Mouse (Mus musculus) layer of hippocampus, postnatal 25 days (tissue): Measurements from ENCODE around the gene Lrrc61. TPM values are rescaled to one million over a fixed set of nuclear protein-coding genes. Genes with fewer than 3 reads are reported as not detected.
"Not testable (repeated sequence)": the region's sequence is repeated elsewhere in the genome, so short reads cannot be mapped to it uniquely, and the experiment has no call there.

Source experiments
- DNase-seq, 2 experiments: peaks; one replicate each; pipeline ENCODE4 v3.0.0; 2022; ENCODE audit warnings: mixed read lengths in 2 of 2, low spot score in 1 of 2; ENCODE audit errors: extremely low spot score in 1 of 2
- total RNA-seq, 2 experiments: library from RNA; stranded (reverse); gene quantifications; 2 replicates each; pipeline ENCODE4 v1.2.3; 2021

Lrrc61 gene
- total RNA-seq, result 10 to 100 TPM; 34.8 to 39.0 TPM

DNA sequence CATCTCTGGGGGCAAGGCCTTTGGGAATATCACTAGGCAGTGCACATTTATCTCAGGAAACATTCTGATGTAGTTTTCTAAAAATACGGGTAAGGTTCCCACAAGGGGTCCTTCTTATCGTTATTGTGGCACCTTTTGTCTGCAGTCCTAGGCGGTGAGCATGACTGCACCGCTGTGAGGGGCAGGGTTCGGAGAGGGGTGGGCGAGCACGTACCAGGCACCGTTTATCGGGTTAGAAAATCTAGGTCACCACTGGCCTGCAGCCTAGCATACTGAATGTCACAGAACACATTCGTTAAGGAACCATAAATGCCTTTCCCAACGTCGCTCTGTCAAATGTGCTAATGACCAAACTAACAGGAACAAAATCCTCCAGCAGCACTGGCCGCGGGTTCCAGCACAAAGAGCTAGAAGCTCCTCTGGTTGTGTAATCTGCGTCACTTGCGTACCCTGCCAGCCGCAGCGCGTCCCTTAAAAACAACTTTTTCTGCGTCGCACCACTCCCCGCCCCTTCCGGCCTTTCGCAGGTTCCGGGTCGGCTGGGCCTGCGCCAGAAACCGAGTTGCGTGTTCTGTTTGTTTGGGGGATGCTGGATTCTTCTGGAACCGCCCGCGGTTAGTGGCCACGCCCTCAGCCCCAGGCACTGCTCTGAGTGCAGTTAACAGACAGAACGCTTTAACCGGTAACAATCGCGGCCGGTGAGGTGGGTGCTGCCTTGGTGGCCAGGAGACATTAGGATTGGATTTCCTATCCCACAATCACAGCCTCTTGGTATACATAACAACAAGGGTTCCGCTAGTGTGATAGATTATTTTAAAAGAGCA is at the start of gene Lrrc61:
Lrrc61 (plus strand) TSS at position 517 of the 824 bp plus-strand sequence.
- peak; percentile 97 to 98 for DNase-seq

DNA sequence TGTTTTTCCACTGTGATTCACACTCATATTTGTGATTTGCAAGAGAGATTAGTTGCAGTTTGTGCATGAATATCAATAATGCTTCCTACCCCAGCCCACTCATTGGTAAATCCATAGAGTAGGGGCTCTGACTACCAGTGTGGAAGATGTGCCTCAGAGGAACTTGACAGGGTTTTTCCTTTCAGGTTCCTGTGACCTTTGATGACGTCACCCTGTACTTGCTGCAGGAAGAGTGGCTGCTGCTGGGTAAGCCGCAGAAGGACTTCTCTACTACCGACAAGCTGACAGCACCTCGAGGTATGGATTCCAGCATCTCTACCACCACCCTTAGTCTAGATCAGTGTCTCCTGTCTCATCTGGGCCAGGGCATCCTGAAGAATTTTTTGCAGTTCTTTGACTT is 46.5 kb upstream of the Lrrc61 start:
- DNase-seq, result no peak

DNA sequence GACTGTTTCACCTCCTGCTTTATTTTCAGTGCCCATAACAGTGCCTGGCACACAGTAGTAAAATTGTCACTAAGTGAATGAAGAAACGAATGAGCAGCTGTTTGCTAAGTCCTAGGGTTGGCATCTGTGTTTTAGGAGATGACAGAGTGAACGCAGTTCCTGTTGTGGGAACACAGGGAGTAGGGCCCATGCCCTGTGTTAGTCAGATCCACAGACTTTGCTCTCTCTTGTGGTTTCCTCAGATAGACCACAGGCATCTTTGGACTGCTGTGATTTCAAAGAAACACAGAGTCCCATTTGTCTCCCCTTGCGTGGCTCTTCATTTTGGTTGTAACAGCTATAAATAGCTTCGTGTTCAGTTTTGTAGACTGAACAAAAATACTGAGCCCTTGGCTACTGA is 44.2 kb upstream of the Lrrc61 start:
- no peak for DNase-seq

DNA sequence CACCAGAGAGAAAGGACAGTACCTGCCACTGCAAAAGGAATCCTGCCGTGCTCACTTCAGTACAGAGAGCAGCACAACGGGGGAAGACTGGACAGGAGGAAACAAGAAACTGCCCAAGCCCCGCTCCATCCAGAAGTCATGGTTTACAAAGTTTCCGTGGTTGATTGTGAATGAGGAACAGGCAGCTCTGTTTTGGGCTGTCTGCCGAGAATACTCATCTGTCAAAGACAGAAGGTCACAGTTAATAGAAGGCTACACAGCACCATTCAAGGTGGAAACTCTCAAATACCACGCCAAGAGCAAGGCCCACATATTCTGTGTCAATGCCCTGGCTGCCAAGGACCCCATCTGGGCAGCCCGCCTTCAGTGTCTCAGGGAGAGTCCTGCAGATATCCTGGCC is 42.7 kb upstream of the Lrrc61 start:
- no peak for DNase-seq

DNA sequence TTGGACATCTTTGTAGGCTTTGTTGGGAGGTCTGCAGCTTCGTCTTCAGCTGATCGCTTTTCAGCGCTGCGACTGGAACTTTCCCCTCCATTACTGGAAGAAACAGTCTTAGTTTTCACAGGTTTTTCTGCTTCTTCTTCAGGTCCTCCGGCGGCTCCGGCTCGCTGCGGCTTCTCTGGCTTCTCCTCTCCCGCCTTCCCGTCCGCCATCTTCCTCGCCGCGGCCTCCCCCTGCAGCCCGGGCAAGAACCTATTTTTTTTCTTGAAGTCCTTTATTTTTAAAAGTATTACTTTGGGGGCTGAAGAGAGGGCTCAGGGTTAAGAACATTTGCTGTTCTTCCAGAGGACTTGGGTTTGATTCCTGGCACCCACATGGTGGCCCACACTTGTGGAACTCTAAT is 29.7 kb upstream of the Lrrc61 start:
- DNase-seq, result not testable (repeated sequence)

DNA sequence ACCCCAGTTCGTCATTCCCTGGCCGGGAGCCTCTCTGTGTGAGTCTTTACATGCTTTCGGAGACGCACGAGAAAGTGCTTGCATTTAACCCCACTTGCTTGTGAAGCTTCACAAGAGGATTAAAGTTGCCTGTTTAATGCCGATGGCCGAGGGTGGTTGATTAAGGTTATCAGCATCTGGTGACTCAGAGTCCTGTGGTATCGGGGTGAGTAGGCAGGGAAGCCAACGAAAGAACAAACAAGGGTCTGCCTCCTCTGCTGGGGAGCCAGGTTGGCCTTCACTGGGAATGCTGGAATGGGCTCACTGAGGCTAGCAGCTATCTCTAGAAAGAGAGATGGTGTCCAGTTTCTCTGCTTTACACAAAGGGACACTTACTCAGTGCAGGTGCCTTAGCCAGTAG is 26.7 kb upstream of the Lrrc61 start:
- DNase-seq, result no peak

DNA sequence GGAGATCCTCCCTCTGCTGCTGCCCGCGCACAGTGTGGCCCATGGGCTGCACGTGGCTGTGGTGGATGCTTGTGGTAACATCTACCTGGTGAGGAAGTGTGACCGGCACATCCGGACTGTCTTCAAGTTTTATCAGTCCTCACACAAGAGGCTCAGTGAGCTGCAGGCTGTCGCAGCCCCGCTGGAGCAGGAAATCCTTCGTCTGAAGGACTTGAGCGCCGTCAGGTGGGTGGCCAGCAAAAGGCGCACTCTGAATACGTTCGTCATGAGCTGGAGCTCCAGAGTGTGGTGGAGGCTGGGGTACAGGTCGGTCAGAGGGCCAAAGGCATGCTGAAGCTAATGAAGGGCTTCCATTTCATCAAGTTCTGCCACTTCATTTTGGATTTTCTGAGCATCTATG is 25.3 kb upstream of the Lrrc61 start:
- no peak for DNase-seq

DNA sequence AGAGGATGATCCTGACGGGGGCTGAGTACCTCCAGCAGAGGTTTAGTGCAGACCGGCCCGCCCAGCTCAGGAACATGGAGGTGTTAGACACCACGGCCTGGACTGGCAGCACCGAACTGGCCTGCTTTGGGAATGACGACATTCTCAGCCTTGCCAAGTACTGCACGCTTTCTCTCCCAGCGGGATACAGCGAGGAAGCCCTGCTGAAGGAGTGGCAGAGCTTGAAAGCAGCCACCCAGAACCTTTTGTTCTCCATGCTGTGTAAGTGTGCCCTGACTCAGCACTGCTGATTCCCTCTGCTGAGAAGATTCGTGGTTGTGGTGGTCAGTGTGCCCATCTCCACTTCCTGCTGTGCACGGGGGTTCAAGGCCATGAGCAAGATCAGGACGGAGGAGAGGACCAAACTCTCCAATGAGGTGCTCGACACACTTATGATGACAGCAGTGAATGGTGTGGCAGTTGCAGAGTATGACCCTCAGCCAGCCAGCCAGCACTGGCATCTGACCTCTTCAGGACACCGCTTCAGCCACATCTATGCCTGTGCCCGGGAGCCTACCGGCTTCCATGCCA is 24.6 kb upstream of the Lrrc61 start:
- DNase-seq, result no peak

DNA sequence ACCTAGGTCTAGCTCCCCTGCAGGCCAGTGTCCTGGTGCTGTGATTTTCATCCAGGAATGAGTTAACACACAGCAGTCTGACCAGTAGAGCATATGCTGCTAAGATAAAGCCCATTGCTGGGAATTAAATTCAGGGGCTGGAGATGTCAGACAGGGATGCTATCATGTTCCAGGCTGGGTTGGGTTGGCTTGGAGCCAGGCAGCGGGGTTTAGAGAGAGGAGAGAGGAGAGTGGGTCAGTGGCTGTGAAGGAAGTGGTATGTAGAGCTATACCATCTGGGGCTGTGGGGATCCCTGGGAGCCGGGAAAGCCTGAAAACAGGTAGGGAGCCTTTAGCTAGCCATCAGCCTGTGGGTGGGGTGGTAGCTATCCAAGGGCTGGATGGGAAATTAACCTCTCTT is 23.7 kb upstream of the Lrrc61 start:
- no peak for DNase-seq

DNA sequence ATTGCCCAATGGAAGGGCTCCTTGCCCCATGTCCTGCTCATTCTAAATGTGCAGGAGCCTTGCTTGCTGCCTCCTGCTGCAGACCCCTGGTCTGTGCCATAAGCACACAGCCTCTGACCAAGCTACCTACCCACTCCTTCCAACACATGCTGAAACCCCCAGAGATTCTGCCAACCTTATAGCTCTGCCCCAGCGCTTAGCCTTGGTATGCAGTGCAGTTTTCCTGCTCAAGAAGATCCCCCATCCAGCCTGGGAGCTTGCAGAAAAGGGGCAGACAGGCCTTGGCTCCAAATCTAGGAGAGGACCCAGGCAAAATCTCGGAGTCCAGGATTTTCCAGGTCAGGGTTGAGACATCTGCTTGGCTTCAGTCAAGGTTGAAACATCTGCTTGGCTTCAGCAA is 21.1 kb upstream of the Lrrc61 start:
- DNase-seq, result no peak

DNA sequence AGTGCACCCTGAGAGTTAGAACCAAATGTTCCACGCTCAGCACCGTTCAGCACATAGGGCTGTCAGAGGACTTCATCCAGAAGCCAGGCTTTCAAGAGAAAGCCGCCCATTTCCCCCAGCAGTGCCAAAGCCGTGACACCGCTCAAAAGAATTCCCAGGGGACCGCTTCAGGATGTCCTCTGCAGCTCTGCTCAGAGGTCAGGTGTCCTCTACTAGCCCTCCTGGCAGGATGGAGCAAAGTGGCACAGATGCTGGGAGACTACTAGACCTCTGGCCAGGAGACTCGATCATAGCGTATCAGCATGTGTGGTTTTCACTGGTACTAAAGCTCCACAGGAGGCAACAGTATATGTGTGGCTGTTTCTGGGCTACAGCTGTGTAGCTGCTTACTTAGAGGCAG is 19.7 kb upstream of the Lrrc61 start:
- no peak for DNase-seq

DNA sequence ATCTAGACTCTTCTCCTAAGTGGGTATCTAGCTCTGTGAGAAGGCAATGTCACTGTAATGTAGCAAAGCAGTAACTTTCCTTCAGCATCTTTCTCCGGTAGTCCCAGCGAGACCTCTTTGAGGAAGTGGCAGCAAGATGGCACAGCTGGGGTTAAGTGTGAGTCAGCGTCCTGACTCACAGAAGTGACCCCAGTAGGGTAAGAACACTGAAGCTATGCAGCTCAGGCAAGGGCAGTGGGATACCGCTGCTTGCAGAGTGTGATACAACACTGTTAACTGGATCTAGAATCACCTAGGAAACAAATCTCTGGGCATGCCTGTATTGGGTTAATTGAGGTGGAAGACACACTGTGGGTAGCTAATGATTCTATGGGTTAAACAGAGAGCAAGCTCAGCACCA is 18.5 kb upstream of the Lrrc61 start:
- no peak for DNase-seq

DNA sequence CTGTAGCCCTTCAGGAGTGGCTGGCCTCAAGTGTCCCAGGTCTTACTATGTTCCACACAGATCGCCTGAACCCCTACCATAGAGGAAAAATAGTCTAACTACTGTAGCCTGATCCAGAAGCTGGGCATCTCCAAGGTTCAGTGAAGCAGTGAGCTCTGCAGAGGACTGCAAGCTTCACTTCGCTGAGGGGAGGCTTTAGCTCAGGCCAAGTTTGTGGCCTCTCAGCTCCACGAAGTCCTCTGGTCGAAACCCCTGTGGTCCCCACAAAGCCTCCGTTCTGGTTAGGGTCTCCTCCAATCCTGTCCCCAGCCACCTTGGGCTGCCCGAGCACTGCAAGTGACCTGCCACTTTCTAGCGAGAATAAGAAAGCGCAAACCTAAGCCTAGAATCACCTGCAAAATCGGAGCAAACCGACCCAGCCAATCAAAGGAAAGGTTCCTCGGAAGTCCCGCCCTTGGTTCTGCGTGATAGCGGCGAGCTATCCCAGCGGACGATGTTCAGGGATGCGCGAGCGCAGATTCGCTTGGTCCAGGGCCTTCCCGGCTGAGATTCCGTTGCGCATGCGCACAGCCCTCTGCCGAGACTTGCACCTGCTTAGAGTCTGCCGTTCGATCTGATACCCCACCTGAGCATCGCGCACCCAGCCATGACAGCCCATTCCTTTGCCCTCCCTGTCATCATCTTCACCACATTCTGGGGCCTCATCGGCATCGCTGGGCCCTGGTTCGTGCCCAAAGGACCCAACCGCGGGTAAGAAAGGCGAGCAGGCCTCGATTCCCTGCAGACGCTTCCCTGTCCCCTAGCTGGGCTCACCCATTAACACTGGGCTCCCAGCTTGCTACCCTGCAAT is 17.3 kb upstream of the Lrrc61 start, which contains the start of gene Atp6v0e2:
Atp6v0e2 (plus strand) TSS at position 511 of the 850 bp plus-strand sequence.
- peak; percentile 83 to 88 for DNase-seq

DNA sequence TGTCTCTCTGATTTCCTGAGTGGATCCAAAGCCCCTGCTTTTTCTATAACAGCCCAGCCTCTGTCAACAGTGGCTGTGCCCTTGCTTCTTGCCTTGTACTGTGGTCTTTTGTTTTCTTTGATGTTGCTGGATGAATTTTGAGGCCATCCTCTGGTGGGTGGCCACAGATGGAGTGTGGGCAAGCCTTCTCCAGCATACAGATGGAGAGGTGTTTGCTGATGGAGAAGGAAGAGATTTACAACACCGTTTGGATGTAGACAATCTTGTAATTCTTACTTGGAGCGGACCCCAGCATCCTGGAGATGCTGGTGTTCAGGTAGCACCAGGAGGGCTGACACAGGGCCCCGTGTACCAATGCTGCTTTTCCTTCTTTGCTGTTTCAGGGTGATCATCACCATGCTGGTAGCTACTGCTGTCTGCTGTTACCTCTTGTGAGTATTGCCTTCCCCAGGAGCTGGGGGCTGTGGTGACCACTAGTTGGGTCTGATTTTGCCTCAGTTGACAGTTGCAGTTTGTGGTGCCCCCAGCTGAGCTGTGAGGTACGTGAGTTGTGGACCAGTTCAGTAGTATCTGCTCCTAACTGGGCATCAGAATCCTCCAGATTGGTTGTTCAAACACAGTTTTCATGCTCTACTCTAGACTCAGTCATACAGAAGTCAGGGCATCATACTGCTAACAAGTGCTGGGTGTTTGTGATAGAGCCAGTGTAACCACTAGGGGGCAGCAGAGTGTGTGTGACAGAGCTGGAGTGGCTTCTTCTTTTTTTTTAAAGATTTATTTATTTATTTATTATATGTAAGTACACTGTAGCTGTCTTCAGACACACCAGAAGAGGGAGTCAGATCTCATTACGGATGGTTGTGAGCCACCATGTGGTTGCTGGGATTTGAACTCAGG is 15.5 kb upstream of the Lrrc61 start:
- DNase-seq, result peak; percentile 51 to 83

DNA sequence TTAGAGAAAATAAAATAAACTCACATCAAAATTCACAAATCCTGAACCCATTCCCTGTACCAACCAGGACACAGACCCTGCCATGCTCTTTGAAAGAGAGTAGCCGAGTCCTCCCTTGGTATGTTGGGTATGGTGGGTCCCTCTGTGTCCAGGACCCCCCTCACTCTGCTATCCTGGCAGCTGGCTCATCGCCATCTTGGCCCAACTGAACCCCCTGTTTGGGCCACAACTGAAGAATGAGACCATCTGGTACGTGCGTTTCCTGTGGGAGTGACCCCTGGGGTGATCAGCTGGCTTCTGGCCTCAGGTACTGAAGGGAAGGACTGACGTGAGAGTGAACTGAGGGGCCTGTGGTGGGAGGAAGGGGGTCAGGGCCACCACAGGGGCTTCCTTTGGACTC is 14.7 kb upstream of the Lrrc61 start:
- no peak for DNase-seq

DNA sequence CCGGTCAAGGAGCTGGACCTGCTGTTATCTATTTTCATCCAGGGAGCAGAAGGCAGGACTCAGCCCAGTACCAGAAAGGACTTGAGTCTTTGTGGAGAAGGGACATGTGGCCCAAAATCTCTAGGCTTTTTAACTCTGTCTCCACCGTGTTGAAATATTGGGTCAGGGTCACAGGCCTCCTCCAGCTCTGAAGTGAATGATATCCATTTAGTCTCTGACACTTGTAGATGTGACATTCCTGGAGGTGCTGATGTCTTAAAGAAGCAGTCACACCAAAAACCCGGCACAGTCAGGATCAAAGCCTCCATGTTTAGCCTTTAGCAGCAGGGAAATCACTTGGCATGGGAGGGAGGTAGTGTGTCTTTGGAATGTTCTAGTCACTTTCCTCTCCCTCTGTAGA is 13.9 kb upstream of the Lrrc61 start:
- no peak for DNase-seq

DNA sequence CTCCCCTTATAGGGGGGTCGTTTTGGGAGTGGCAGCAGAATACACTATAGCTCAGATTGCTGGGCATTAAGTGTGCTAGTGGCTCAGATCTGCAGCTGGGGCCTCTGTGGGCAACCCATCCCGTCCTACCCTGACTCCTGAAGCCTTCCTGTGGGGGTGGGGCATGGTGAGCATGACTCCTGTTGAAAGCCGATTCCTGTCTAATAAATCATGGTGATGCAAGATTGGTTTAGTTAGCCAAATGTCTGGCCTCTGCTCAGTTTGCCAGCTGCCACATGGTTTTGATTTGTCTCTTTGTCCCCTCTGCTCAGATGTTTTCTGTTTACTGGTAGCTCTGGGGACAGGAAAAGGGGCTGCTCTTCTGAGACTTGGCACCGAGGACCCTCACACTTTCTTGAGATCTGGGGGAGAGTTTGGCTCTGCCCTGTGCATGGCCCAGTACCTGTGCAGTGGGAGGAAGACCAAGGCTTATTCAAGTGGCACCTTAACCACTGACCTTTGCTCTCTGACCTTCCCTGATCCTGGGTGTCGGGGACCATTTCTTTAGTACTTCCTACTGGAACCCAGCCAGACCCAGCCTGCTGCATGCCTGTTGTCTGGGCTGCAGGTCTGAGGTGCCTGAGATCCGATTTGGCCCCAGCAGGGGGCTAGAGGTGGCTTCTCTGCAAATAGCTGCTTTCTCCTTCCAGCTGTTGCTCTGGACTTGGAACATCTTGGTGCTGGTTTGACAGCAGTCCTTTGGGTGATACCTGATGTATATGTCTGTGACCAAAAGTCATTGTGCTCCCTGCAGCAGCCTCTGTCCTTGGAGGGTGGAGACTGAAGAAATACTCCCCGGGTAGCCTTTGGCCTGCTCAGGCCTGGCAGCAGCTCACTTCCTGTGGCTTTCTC is 12.8 kb upstream of the Lrrc61 start:
- DNase-seq, result no peak

DNA sequence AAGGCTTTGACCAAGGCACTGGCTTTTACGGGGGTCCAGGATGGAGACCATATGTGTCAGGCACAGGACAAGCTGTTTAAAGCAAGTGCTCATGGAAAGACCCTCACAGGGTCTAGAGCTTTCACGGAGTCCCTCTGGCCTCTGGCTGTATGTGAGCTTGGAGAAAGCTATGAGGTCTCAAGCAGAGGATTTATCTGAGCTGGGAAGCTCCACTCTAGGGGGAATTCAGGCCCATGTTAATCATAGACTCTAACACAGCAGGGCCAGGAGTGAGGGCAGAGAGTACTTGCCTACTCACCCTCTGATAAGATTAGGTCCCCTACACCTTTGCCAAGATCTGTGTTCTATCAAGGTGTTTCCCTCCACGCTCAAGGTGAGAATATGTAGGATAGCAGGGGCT is 12.0 kb upstream of the Lrrc61 start:
- no peak for DNase-seq

DNA sequence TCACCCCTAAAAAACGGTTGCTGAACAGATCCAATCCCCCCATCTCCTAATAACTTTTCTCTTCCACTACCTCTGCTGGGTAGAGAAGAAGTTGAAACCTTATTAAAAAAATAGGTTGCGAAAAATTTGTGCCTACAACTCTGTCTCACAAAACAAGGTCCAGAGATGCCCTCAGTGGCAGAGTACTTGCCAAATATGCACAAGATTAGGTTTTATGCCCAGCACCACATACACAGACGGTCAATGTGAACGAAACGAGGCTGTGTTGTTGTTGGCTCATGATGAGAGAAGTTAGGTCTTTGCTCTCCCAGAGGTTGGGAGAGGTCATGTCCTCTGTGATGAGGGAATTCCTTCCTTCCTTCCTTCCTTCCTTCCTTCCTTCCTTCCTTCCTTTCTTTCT is 9.3 kb upstream of the Lrrc61 start:
- DNase-seq, result no peak
